Mouse (Mus musculus): ENCODE results near the gene Scnn1g.

GRCm38 (mm10) chr7:121754748-121755147 is 20.5 kb downstream of the Scnn1g start:
- TF ChIP-seq CTCF (IDR thresholded peaks at IDR 0.05; ENCODE audit: low read depth) = no peak
- no peak for TF ChIP-seq EP300 (IDR thresholded peaks at IDR 0.05; ENCODE audit: low read depth)
